Mouse (Mus musculus) macrophage (primary cell): ENCODE results near the gene Catip. TPM values are rescaled to one million over a fixed set of nuclear protein-coding genes. Genes with fewer than 3 reads are reported as not detected.
"Not testable (repeated sequence)": the region's sequence is repeated elsewhere in the genome, so short reads cannot be mapped to it uniquely, and the experiment has no call there.

Experiments
- H3K27ac ChIP-seq: fragments of 350-480 bp; formaldehyde crosslinking; 2 replicates; pipeline ENCODE4 v1.9.0; 2021
- H3K36me3 ChIP-seq: fragments of 350-480 bp; formaldehyde crosslinking; 2 replicates; pipeline ENCODE4 v1.9.0; 2021; ENCODE audit errors: inconsistent target
- H3K4me3 ChIP-seq: fragments of 350-480 bp; formaldehyde crosslinking; 2 replicates; pipeline ENCODE4 v1.9.0; 2021; ENCODE audit errors: inconsistent target
- H3K79me2 ChIP-seq: fragments of 350-480 bp; formaldehyde crosslinking; 2 replicates; pipeline ENCODE4 v1.9.0; 2021; ENCODE audit errors: inconsistent target
- WGBS: methylation state at CpG from one replicate; pipeline ENCODE4 v1.1.7; 2026; ENCODE audit warnings: inconsistent platforms; ENCODE audit not compliant: missing documents; 5-methylcytosine and 5-hydroxymethylcytosine counted together
- polyA plus RNA-seq: library from polyadenylated mRNA; stranded (reverse); fragments of 250-400 nt; gene quantifications from 3 replicates; pipeline ENCODE4 v1.2.4, GENCODE M21; 2018; ENCODE audit warnings: inconsistent platforms
- total RNA-seq, 78 experiments: library from RNA; depleted of rRNA; stranded (reverse); fragments of 250-400 nt; gene quantifications; 1 replicate in 9 of 78; 2 replicates in 24 of 78; 3 replicates in 43 of 78; 4 replicates in 2 of 78; pipeline ENCODE4 v1.2.4; 2018; ENCODE audit warnings: inconsistent platforms in 56 of 78

Catip gene
- total RNA-seq (2018; cell fraction: chromatin; rRNA removed): 1 to 10 TPM in 1 of 26 experiments, under 1 TPM in 6, not detected in 19; 0.31 to 1.3 (median 0.81) TPM
- under 1 TPM; 0.03 to 0.68 (median 0.14) TPM for total RNA-seq (2018; cell fraction: cytosol; rRNA removed)
- total RNA-seq (2018; cell fraction: nucleus; rRNA removed): 1 to 10 TPM in 6 of 26 experiments, under 1 TPM in 12, not detected in 8; 0.29 to 1.7 (median 0.84) TPM
- polyA plus RNA-seq: 0.19 to 0.80 TPM (median 0.30 TPM) in 3 replicates

DNA sequence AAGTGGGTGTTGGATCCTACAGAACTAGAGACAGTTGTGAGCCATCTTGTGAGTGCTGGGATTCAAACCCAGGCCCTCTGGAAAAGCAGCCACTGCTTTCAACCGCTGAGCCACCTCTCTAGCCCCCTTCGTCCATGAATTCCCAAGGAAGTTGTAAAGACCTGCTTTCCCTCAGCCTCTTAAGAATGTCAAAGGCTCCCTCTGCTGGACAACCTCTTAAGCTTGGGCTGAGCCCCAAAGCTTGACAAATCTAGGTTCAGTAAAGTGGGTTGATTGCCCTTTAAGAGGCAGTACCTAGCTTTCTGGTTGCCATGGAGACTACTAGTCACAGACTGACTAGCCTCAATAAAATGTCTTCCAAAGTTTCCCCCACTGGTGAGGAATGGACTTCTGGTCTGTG, at the start of gene Catip:
Catip (plus strand) TSS at position 297 of the 400 bp plus-strand sequence.
- H3K79me2 ChIP-seq: no peaks in the 10 kb centered on the region
- no peaks in the 10 kb centered on the region for H3K36me3 ChIP-seq
- H3K4me3 ChIP-seq: no peak within 1 kb of the TSS
- H3K27ac ChIP-seq: no peak within 1 kb of the TSS
- 5% methylated on average over 2 of the region's 2 CpGs for WGBS

DNA sequence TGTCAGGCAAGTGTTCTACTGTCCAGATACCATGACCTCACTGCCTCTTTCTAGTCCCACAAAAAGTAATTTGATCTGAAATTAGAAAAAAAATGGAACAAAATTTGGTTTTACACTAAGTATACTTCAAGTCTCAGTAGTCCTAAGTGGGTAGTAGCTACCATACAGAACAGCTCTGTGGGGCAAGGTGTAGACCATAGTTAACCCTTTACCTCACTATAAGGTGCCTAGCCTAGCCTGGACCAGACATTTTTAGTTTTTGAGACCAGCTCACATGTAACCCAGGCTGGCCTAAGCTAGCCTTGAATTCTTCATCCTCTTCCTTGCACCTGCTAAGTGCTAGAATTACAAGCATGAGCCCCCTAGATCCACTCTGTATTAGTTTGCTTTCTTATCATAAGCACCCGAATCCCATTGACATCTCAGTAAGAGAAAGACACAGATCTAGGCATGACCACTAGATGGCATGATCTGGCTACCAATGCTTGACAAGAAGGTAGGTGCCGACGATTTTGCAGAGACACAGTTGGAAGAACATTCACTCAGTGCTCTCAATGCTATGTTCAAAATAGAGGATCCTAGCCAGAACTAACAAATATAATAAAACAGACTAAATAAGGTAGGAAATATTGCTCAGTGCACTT, 48.7 kb upstream of the Catip start:
- Histone ChIP-seq H3K27ac (no peak overlapping the region), H3K79me2 (no peaks in the 10 kb centered on the region), H3K36me3 (no peaks in the 10 kb centered on the region), H3K4me3 (no peak overlapping the region)
- WGBS: 0% methylated on average over 3 of the region's 3 CpGs

- H3K4me3 ChIP-seq: no peak overlapping the region
- H3K36me3 ChIP-seq: no peaks in the 10 kb centered on the region
- H3K79me2 ChIP-seq: no peaks in the 10 kb centered on the region
- H3K27ac ChIP-seq: no peak overlapping the region
- WGBS: 89% methylated on average over 3 of the region's 3 CpGs
These were observed 47.1 kb upstream of the Catip start for GRCm38 (mm10) chr1:74314796-74315195.

- H3K27ac ChIP-seq: no peak overlapping the region
- WGBS: 71% methylated on average over 3 of the region's 4 CpGs
- no peak overlapping the region for H3K4me3 ChIP-seq
- no peaks in the 10 kb centered on the region for H3K36me3 ChIP-seq
- no peaks in the 10 kb centered on the region for H3K79me2 ChIP-seq
These were observed 45.6 kb upstream of the Catip start for GRCm38 (mm10) chr1:74316114-74316827.

DNA sequence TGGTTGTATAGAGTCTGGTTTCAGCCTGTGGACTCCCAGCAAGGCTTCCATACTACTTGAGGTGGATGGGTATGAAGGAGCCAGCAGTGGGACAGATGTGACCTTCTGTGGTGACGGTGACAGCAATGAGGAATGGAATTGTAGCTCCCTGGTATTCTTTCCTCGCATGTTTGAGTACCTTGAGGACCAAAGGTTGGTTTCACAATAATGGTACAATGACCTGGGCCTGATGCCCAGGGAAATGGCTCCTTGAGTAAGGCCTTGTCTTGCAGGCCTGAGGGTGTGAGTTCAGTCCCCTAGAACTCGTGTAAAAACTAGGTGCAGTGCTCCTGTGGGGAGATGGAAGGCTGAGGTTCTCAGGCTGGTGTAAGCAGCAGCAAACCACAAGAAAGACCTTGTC, 43.2 kb upstream of the Catip start:
- no peaks in the 10 kb centered on the region for H3K79me2 ChIP-seq
- WGBS: 87% methylated on average over 3 of the region's 3 CpGs
- H3K27ac ChIP-seq: no peak overlapping the region
- no peak overlapping the region for H3K4me3 ChIP-seq
- H3K36me3 ChIP-seq: no peaks in the 10 kb centered on the region

DNA sequence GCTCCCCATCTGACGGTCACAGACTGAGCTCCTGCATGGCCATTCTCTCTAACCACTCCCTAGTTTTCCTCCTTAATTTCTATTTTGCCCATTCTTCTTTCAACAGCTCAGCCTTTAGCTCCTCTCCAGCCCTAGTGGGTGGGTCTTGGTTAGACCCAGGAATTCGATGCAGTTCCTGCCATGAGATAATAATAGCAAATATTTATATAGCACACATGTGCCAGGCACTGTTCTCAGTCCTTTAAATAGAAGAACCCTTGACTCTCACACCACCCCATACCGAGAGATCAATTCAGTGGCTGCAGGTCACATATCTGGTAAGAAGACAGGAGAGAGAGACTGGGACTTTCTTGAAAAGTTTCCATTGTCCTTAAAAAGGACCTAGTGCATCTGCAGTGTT, 40.5 kb upstream of the Catip start:
- H3K4me3 ChIP-seq: no peak overlapping the region
- no peaks in the 10 kb centered on the region for H3K36me3 ChIP-seq
- H3K79me2 ChIP-seq: no peaks in the 10 kb centered on the region
- 95% methylated on average over 2 of the region's 3 CpGs for WGBS
- no peak overlapping the region for H3K27ac ChIP-seq

DNA sequence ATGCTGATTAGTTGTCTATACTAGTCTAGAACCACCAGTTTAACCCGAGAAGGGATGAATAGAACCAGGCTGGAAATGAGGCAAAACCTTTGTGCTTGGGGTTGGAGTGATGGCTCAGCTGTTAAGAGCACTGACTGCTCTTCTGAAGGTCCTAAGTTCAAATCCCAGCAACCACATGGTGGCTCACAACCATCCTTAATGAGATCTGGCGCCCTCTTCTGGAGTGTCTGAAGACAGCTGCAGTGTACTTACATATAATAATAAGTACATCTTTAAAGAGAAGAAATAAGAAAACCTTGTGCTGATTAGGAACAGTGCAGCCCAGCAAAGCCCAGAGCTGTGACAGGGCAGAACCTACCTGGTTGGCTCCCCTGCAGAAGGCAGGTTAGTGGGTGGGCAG, 35.0 kb upstream of the Catip start:
- 83% methylated on average over 2 of the region's 2 CpGs for WGBS
- not testable (repeated sequence) for H3K79me2 ChIP-seq, H3K4me3 ChIP-seq, H3K27ac ChIP-seq, H3K36me3 ChIP-seq

DNA sequence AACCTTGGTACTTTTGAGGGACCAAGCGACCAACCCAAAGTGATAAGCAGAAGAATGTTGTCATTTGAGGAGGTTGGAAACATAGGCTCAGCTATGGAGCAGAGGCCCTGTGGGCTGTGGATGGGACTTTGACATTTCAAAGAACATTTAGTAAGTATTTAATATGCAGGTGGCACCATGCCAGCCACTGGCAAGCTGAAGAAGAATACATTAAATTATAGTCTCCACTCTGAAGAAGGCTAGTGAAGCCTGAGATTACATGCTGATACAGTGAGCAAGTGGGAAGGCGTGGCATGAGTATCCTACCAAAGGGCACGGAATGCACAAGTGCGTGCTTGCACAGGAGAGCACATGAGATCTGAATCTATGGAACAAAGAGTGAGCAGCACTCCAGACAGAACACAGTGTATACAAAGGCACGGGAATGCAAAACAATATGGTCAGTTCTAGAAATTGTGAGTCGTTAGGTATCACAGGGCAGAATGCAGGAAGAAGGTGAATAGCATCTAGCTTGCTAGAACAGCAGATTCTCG, 31.9 kb upstream of the Catip start:
- Histone ChIP-seq H3K79me2 (no peaks in the 10 kb centered on the region), H3K27ac (no peak overlapping the region), H3K36me3 (no peaks in the 10 kb centered on the region), H3K4me3 (no peak overlapping the region)
- 91% methylated on average over 7 of the region's 7 CpGs for WGBS

DNA sequence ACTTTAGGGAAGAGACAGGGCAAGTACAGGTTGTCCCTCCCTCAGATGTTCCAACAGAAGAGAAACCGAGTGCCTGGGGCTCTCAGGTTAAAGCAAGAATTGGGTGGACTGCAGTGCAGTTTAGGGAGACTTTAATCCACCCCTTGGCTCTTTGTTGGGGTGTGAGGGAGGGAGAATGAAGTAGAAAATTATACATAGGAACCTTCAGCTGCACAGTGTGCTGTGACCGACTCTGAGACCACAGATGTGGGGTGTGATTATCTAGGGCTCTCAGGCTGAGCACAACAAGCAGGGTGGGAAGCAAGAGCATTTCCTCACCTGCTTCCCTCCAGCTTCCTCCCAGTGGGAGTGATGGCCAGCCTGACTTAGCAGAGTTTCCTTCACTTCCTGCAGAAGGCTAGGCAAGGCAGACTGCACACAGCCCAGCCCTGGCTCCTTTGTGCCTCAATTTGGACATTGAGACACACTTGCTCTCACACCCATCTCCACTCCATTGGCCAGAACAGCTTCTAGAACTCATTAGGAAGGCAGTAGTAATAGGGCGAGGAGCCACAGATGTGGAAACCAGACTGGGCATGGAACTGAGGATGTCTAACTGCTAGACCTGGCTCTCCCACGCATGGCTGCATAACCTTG, 30.7 kb upstream of the Catip start:
- Histone ChIP-seq H3K4me3 (no peak overlapping the region), H3K79me2 (no peaks in the 10 kb centered on the region), H3K27ac (no peak overlapping the region), H3K36me3 (no peaks in the 10 kb centered on the region)
- 34% methylated on average over 4 of the region's 4 CpGs for WGBS

- H3K27ac ChIP-seq: no peak overlapping the region
- WGBS: under 1% methylated on average over 36 of the region's 36 CpGs
These were observed 29.6 kb upstream of the Catip start for GRCm38 (mm10) chr1:74332241-74332763.

GRCm38 (mm10) chr1:74332930-74333329, 29.0 kb upstream of the Catip start:
- no peak overlapping the region for H3K27ac ChIP-seq

More at GRCm38 (mm10) chr1:74332241-74332763, 29.6 kb upstream of the Catip start:
- Histone ChIP-seq H3K36me3 (no peaks in the 10 kb centered on the region), H3K4me3 (peak overlapping the region; percentile 31; the same call in 1 of the 2 replicates), H3K79me2 (no peaks in the 10 kb centered on the region)

GRCm38 (mm10) chr1:74334607-74335006, 27.3 kb upstream of the Catip start:
- H3K4me3 ChIP-seq: no peak overlapping the region
- 97% methylated on average over 3 of the region's 3 CpGs for whole genome bisulfite sequencing
- H3K36me3 ChIP-seq: no peaks in the 10 kb centered on the region
- no peaks in the 10 kb centered on the region for H3K79me2 ChIP-seq
- H3K27ac ChIP-seq: no peak overlapping the region

More at GRCm38 (mm10) chr1:74332930-74333329, 29.0 kb upstream of the Catip start:
- 27% methylated on average over 9 of the region's 9 CpGs for WGBS
- no peaks in the 10 kb centered on the region for H3K79me2 ChIP-seq
- peak overlapping the region; percentile 31; the same call in 1 of the 2 replicates for H3K4me3 ChIP-seq
- H3K36me3 ChIP-seq: no peaks in the 10 kb centered on the region

DNA sequence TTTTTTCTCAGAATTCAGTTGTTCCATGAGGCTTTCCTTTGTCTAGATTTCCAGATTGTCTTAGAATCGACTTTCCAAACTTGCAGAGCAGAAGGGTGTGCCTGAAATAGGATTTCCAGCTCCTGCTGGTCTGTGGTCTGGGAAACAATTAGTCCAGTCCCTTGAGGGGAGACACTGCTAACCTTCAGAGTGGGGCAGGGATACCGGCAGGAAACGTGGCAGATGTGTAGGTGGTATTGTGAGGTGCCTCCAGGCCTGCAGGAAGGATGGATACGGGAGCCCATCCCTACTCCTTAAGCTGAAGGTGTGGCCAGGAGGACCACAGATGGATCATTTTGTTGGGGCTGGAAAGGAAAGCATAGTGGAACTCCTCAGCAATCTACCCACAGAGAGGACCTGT, 26.9 kb upstream of the Catip start:
- no peak overlapping the region for H3K27ac ChIP-seq
- no peaks in the 10 kb centered on the region for H3K79me2 ChIP-seq
- no peak overlapping the region for H3K4me3 ChIP-seq
- WGBS: 86% methylated on average over 4 of the region's 4 CpGs
- H3K36me3 ChIP-seq: no peaks in the 10 kb centered on the region

GRCm38 (mm10) chr1:74335436-74336170, 26.3 kb upstream of the Catip start:
- Histone ChIP-seq H3K4me3 (no peak overlapping the region), H3K27ac (no peak overlapping the region), H3K79me2 (no peaks in the 10 kb centered on the region), H3K36me3 (no peaks in the 10 kb centered on the region)
- 91% methylated on average over 6 of the region's 6 CpGs for WGBS
